Mouse (Mus musculus): ENCODE results near the gene Pwp2. TPM values are rescaled to one million over a fixed set of nuclear protein-coding genes. Genes with fewer than 3 reads are reported as not detected.

Gene Pwp2
- total RNA-seq, 4 experiments from 2014 or later = 19.6 to 22.1 (median 20.3) TPM

DNA sequence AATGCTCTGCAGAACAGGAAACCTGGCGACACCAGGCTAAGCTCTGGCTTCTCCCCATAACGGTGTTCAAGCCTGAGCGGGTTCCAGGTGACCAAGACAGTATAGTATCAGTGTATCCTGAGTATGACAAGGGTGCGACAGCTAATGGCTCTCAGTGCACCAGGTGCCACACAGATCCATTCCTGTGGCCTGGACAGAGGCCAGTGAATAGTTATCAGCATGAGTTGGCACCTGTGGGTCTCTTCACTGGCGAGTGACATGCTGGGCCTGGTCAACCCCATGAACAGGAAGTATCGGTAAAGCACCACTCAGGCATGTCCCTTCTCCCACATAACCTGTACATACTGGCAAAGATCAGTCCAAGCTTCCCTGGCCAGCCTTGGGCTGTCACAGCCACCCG, 13.9 kb downstream of the Pwp2 start:
- no peak for DNase-seq (ENCODE audit: low spot score in 2 of 2)

DNA sequence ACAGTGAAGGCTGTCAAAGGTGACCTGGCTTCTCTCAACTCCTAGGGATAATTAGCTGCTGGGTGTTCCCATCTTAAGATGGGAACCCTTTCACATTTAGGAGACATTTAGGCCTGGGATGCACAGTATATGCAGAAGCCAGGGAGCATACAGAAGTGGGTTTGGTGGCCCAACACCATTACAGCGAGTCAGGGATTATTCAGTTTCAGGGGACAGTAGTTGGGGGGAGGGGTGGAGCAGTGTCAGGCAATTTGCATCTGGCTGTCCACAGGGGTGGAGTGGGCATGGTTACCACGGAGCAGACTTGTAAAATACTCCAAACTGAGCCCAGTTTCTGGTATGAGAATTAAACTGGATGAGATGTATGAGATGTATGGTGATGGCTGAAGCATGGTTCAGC, 14.5 kb downstream of the Pwp2 start:
- no peak for DNase-seq (ENCODE audit: low spot score in 2 of 2)

DNA sequence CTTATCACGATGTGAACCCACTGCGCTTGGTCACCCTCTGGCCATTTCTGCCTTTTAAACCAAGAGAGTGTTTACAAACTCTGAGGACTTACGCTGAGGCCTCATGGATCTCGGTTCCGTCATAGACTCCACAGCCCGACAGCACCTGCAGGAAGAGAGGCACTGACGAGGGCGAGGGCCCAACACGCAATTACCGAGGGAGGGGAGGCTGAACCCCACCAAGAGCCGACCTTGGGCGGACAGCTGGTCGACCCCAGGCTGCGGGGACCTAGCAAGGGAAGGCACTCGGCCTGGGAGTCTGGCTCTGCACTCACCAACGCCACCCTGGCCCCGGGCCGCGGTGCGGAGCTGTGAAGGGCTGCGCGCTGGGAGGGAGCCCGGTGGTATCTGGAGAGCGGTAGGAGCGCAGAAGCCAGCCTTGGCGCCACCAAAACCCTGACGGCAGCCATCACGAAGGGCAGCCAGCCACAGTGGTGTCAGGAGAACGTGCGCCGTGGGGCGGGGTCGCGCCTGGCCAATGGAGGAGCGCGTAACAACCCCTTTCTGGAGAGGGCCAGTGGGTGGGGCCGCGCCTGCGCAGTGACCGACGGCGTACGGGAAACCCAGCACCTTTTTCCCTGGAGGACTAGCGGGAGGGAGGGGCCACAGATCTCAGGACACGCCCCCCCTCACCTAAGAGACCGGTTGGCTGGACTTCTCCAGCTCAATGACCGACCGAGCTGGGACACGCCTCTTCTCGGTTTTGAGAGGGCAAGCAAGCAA, 15.5 kb downstream of the Pwp2 start, which contains the start of gene D10Jhu81e:
Gene D10Jhu81e, minus strand, starts transcription at position 502 of the 762 bp plus-strand sequence.
- DNase-seq (ENCODE audit: low spot score in 2 of 2) = peak; percentile 99

DNA sequence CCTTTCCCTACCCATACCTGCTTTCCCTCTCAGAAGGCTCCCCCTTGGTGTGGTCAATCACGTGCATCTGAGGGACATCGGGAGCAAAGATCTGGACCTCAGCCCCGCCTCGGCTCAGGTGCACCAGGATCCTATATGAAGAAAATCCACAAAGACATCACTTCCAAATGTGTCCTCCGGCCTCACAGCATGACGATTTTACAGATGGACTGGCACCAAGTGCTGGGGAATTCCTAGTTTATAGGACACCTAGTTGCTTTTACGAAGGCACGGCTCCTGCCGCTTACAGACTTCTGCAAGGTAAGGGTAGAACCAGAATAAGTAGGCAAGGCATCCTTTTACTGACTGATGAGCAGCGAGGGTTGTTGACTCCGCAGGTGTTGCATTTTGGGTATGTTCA, 16.2 kb downstream of the Pwp2 start:
- DNase-seq (ENCODE audit: low spot score in 2 of 2) = no peak

DNA sequence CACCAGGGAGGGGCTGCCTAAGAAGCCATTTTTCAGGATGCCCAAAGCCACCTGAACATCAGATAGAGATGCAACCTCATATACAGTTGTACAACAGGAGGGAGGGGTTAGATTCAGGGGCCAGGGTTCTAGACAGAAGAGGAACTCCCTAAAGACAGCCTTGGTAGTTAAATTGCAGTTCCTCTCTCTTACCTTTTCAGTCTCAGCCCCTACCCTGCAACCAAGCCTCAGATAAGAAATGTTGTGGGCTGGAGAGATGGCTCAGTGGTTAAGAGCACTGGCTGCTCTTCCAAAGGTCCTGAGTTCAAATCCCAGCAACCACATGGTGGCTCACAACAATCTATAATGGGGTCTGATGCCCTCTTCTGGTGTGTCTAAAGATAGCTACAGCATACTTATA, 17.2 kb downstream of the Pwp2 start:
- DNase-seq (ENCODE audit: low spot score in 2 of 2) = no peak

DNA sequence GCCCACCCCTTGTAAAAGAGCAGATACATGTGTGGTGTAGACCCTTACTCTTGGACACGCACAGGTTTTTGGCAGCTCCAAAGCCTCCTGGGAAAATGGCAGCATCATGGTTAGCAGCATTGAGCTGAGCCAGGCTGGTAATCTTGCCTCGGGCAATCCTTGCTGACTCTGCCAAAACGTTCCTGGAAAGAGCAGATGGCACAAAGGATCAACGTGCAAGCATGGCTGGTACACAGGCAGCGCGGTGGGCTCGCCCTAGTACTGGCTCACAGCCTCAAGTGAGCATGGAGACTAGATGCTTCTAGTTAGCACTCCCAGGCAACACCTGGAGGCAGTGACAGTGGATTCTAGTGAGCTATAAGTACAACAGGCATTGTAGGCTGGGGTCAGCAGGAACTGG, 17.6 kb downstream of the Pwp2 start:
- peak in 1 of 2 experiments; percentile 44 for DNase-seq (ENCODE audit: low spot score in 2 of 2)

DNA sequence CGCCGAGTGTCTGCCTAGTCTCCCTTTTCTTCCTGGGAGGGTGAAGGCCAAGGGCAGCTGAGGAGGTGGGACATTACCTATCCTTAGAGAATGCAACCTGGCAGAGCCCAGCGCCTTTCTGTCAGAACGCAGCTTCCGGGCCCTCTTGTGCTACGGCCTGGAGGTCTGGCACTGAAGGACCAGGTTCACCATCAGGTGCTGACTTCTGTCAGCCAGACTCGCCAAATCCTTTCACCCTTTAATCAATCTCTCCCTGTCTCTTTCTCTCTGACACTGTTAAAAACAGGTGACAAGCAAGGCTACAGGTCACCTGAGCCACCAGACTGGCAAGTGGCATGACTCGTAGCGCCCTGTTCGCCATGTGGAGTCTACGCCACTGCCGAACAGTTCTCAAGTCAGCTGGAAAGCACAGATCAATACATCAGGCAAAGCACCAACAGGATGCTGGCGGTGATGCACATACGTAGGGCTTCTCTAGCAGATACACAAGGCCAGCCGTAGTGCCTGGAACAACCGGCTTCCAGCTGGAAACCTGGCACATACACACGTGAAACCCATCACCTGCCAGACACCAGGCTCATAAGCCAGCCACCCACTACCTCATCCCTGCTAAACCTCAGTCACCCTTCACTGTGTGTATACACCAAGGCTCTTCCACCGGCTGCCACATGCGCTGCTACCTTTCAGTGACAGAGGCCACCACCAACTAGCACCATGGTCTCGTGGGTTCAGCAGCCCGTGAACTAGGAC, 19.5 kb downstream of the Pwp2 start:
- DNase-seq (ENCODE audit: low spot score in 2 of 2) = no peak

DNA sequence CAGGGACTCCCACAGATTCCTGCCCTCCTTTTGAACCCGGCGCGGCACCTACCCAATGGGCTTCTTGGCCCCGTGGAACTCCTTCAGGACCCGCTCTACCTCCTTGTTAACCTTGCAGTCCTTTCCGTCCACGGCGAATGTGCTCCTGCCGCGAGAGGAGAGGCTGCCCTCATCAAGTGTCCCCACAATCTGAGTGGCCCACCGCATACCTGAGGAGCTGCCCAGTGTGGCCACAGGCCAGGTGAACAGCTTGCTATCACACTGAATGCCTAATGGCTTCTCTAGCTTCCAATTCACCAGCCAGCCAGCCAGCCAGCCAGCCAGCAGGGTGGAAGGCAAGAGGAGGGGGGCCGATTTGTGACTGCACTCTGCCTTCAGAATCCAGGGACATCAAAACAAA, 20.2 kb downstream of the Pwp2 start:
- no peak for DNase-seq (ENCODE audit: low spot score in 2 of 2)

DNA sequence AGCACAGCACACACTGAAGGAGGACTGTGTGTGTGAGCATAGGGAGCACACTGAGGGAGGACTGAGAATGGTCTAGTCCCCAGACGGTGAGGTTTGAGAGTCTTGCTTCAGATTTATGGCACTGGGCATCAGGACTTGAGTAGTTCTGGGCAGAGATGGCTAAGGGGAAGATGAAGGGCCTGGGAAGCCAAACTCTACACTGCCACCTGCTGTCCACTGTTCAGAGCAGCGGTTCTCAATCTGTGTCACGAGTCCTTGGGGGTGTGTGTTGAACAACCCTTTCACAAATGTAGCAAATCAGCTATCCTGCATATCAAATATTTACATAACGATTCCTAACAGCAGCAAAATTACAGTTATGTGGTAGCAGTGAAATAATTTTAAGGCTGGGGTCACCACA, 21.0 kb downstream of the Pwp2 start:
- peak in 1 of 2 experiments; percentile 64 for DNase-seq (ENCODE audit: low spot score in 2 of 2)

DNA sequence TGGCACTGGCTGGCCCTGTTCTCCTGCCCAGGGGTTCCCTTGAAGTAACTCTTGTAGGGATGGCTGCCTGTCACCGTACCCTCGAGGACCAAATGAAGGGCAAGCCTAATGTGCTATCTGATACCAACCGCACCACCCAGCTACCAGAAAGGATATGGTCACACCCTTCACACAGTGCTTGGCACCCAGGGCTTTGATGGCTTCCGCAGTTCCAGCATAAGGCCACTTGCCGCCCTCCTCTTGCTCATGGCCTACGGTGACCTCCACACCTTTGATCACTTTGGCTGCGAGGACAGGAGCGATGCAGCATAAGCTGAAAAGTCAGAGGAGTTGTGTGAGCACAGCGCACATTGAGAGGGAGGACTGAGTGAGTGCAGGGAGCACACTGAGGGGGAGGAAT, 21.7 kb downstream of the Pwp2 start:
- no peak for DNase-seq (ENCODE audit: low spot score in 2 of 2)

DNA sequence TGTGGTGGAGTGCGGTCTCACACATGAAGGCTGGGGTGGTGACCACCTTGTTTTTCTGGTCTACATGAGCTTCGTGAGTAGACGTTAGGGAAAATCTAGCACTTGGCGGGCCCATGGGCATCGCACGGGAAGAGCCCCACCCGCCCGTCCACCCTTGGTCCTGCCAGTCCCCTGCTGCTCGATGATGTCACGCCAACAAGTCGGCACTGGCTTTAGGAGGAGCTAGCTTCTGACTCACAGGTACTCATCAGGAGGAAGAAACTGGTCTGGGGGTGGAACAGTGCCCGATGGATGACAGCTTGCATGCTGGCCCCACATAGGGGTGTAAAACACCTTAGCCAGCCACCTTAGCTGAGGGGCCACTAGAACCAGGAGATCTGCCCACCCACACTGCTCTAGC, 22.3 kb downstream of the Pwp2 start:
- no peak for DNase-seq (ENCODE audit: low spot score in 2 of 2)

DNA sequence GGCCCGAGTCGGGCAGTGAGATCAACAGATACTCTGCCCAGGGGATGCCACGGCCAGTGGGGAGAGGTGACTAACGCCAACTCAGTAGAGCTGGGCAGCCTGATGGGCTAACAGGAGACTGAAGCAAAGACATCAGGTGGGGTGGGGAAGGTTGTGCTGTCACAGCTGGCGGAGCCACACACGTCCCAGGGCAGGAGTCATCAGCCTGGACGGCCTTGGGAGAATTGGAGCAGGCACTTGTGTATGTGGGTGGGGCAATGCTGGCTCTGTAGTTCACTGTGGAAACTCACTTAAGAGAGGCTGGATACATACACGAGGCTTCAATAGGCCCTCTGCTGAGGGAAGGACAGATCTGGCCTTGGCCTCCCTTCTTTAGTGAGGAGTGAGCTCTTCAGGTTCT, 23.9 kb downstream of the Pwp2 start:
- no peak for DNase-seq (ENCODE audit: low spot score in 2 of 2)

DNA sequence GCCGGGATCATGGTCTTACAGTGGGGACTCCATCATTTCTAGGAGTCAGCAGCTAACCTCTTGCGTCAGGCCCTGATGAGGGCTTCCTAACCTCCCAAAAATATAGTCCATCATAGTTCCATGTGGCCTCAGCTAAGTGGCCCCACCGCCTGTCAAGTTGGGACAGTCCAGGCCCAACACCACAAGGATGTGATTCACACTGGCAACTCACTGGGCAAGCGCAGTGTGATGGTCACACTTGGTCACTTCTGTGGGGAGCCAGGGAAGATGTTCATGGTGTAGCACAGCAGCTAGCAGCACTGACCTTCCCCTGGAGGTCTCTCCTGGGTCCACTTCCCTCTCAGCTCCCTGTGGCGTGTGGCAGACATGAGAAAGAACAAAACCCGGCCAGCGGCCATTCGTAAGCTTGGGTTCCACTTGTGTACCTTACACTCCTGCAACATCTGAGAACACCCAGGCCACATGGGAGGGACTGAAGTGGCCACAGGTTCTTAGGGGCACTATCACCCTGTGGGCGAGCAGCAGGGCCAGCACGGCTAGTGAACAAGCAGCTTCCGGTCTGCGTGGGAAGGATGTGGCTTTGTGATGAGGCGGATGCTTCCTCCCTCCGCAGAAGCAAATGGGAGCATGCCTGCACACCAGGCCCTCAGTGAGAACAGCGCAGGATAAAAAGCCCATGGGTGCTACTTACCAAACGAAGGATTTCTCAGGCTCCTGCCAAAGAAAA, 24.4 kb downstream of the Pwp2 start:
- DNase-seq (ENCODE audit: low spot score in 2 of 2) = no peak

DNA sequence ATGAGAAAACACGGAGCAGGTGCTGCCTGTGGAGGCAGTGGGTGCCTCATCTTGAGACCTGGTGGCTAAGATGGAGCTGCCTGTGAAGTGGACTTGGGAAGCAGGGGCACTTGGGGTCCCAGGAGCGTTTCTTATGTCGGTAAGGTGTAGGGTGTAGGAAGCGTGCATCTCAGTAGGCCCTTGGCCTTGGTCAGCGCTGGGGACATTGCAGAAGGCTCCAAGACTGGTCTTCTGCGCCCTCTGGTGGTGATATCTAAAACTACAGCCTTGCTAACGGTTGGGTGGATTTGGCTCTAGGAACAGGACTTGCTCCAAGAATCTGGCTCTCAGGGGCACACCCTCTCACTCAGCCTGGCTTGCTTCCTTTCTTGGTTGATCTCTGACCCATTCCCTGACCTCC, 25.0 kb downstream of the Pwp2 start:
- DNase-seq (ENCODE audit: low spot score in 2 of 2) = peak in 1 of 2 experiments; percentile 88

DNA sequence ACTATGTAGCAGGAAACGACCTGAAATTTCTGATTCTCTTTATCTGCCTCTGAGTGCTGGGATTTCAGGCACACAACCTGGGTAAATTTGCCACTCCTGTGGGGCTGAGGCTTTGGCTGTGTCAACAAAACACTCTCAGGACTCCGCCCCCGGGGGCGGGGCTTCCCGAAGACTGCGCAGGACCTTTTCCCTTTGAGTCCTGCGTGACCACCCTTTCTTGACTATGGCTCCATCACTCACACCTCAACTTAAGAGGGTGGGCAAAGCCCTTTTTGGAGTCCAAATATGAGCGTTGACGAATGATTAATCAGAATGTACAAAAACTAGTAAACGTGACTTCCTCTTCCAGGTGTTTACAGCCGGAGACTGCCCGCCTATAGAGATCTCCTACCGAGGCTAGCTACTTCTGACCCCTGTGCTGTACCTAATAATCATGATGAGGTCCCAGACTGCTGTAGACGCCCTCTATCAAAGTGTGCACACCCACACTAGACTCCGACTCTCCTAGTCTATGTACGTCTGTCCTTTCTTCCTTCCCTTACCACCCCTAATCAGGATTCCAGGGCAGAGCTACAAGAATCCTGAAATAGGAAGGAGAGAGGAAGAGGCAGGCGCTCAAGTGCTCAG, 25.6 kb downstream of the Pwp2 start:
- DNase-seq (ENCODE audit: low spot score in 2 of 2) = no peak

DNA sequence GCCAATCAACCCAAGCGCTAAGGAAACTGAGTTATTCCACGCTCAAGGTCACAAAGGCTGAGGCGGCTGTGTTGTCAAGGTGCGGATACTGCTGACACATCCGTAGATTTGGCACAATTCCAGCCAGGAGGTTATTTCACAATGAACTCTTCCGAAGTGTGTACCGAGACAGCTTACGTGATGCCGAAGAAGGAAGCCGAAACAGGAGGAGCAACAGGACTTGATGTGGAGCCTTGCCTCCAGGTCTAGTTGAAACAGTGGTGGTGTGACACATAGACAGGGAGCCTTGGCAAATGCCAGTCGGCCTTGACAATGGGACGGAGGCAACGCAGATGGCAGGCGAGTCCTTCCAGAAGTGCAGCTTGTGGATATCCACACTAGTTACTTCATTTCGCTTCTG, 26.9 kb downstream of the Pwp2 start:
- no peak for DNase-seq (ENCODE audit: low spot score in 2 of 2)

DNA sequence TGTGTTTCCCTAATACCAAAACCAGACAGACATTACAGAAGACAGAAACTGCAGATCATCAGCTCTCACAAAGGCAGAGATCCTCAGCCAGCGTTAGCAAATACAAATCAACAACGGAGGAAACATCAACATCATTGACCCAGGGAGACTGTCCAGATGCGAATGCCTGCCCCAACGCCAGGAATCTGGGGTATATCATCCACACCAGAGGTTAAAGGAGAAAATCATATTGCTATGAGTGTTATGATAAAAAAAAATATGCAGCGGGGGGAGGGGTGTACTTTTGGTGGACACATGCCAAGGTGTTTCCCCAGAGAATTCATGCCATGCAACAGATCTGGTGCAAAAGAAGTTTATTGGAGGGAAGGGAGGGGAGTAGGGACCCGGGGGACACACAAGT, 28.0 kb downstream of the Pwp2 start:
- no peak for DNase-seq (ENCODE audit: low spot score in 2 of 2)

DNA sequence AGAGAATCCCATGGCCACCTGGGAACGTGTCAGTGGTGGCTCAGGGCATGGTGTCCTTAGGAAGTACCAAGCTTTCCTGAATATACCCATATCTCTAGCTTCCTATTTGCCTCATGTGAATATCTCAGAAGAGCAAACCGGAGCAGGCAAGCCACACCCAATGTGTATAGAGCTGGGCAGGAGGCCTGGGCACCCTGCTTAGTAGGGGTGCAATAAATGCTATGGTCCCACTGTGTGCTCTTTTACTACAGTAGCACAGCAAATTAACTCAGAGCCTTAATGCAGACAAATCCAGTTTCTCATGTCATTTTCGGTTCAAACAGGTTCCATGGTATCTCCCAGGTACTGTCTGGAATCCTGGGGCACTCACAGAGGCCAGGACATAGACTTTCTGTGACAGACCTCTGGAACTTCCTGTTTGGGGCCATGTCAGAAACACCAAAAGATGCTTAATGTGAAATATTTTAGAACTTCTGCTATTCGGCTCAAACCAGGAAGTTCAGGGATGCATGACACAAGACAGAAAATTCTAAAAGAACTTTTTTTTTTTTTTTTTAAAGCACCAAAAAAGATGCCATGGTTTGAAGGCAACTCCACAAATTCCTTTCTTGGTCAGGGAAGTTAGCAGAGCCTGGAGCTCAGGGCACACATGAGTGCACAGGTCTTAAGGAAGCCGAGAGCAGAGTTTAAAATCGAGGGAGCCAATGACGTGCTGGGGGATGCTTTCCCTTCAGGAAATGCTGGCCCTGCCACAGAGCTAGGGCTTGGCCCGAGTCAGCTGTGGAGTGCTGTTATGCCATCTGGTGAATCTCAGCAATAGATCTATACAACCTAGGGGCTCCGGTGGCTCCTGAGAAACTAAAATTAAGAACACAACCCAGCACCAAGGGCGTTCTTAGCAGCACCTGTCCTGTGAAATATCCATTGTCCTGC, 35.8 kb downstream of the Pwp2 start:
- DNase-seq (ENCODE audit: low spot score in 2 of 2) = no peak

DNA sequence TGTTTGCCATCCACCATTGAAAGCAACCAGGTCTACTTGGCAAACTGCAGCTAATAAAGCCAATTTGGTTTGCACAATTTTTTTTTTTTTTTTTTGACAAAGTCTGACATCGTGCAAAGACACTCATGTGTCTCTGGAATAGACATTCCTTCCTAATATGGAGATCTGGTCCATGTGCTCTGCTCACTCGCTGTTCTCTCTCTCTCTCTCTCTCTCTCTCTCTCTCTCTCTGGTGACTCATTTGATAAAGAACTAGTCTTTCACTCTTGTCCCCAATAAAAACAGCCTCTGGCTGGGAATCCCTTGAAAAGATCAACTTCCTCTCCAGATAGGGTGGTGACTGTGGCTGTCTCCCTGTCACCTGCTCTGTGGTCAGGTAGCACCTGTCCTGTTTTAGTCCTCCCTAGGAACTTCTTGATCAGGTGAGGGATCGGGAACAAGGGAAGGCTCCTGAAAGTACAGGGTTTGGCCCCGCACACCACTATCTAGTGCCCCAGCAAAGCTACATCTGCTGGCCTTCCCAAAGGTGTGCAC, 37.0 kb downstream of the Pwp2 start:
- DNase-seq (ENCODE audit: low spot score in 2 of 2) = no peak

DNA sequence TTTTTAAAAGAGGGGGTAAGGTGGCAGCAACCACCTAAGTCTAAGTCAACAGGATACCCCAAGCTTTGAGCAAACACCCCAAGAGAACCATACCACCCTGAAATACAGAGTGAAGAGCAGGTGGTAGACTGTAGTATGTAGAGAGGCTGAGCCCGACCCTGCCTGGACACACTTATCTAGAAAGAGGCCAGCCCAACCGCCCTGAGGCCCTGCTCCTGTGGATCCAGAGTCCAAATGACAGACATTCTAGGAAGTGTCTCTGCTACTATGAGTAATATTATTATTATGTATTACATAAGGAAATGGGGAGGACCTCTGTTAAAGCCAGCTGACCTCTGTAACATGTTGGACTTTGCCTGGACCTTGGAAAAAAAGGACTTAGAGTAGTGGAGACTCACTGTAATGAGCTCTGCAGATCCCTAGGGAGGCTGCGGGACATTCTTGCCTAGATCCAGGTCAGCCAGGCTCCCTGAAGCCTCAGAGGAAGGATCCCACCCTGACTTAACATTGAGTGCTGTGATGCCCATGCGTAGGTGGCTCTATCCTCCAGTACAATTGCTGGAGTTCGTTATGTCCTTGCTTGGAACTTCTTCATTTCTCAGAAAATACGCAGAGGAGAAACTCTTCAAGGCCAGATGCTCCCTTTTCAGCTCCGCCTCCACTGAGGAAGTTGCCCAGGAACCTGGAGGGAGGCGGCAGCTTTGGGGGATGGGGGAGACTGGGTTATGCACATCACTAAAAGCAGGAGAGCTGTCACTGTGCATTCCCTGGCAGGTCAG, 41.0 kb downstream of the Pwp2 start:
- DNase-seq (ENCODE audit: low spot score in 2 of 2) = no peak

Measured in layer of hippocampus, adult 8-10 months (tissue).